Mouse (Mus musculus) liver, embryonic 13.5 days (tissue): ENCODE data around the gene Plbd2. TPM values are rescaled to one million over a fixed set of nuclear protein-coding genes. Genes with fewer than 3 reads are reported as not detected.

Source experiments
- ATAC-seq: fragments of 200-750 bp; cut with Nextera tagmentation; 2 replicates; pipeline ENCODE4 v1.8.0; 2017; ENCODE audit warnings: low read depth, mild to moderate bottlenecking, moderate number of reproducible peaks, moderate library complexity
- DNase-seq: peaks from one replicate; pipeline ENCODE4 v3.0.0; 2022
- H3K27ac ChIP-seq: fragments of 300-500 bp; sonication (generic); 2 replicates; pipeline ENCODE4 v1.5.1; 2015; ENCODE audit warnings: moderate library complexity, mild to moderate bottlenecking, inconsistent platforms
- H3K27me3 ChIP-seq: fragments of 300-500 bp; sonication (generic); 2 replicates; pipeline ENCODE4 v1.6.1; 2015; ENCODE audit warnings: mild to moderate bottlenecking, inconsistent platforms
- H3K36me3 ChIP-seq: fragments of 300-500 bp; sonication (generic); 2 replicates; pipeline ENCODE4 v1.6.1; 2015; ENCODE audit warnings: mild to moderate bottlenecking, inconsistent platforms
- H3K4me1 ChIP-seq: fragments of 300-500 bp; sonication (generic); replicated peaks from 2 replicates; pipeline ENCODE4 v1.6.1; 2015; ENCODE audit warnings: inconsistent platforms
- H3K4me2 ChIP-seq: fragments of 300-500 bp; sonication (generic); 2 replicates; pipeline ENCODE4 v1.6.1; 2015; ENCODE audit warnings: inconsistent platforms, mild to moderate bottlenecking, moderate library complexity
- H3K4me3 ChIP-seq: fragments of 300-500 bp; sonication (generic); replicated peaks from 2 replicates; pipeline ENCODE4 v1.5.1; 2015; ENCODE audit warnings: mild to moderate bottlenecking, inconsistent platforms
- H3K9ac ChIP-seq: fragments of 300-500 bp; sonication (generic); 2 replicates; pipeline ENCODE4 v1.6.1; 2015; ENCODE audit warnings: mild to moderate bottlenecking, inconsistent platforms
- H3K9me3 ChIP-seq: fragments of 300-500 bp; sonication (generic); replicated peaks from 2 replicates; pipeline ENCODE4 v1.6.1; 2016; ENCODE audit warnings: inconsistent platforms
- WGBS: fragments of 180-500 bp; shearing (Covaris S2); methylation state at CpG from one replicate; pipeline ENCODE4 v1.1.7; 2015; ENCODE audit not compliant: insufficient replicate concordance; 5-methylcytosine and 5-hydroxymethylcytosine counted together
- polyA plus RNA-seq: library from polyadenylated mRNA; unstranded; fragments of >200 nt; fragmentation: Nextera tagmentation; extraction: Ambion mirVana; gene quantifications from 2 replicates; pipeline ENCODE4 v1.2.1, GENCODE M21; 2015

Plbd2 gene
- polyA plus RNA-seq, 1 experiment from 2014 or later, result 17.9 TPM

DNA sequence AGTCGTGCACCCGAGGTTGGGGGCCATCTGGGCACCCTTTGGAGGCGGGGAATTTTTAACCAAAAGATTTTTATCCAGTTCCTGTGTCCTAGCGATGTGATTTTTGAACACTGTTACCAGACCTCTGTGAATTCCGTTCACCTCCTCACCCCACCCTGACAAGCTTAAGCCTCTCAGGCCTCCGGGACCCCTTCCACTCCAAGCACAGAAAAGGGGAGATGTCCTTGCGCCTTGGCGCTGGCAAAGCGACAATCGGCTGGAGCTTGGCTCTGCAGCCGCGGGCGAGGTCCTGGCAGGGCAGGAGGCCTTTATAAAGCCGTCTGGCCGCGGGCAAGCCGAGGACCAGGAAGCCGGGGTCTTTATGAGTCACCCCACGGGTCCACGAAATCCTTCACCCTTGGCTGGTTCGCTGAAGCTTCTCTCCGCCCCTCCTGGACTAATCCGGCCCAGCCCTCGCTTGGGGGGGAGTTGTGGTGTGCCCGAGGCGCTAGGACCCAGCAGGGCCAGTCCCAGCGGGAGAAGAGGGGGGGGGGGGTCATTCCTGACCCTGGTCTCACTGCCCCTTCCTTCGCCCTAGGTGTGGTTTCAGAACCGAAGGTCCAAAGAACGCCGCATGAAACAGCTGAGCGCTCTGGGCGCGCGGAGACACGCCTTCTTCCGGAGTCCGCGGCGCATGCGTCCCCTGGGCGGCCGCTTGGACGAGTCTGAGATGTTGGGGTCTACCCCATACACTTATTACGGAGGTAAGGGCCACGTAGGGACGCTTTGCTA is 67.5 kb downstream of the Plbd2 start:
- DNase-seq (no peak), ATAC-seq (no peak)
- peaks cover 6% of the 10 kb centered on the region for H3K4me1 ChIP-seq
- H3K9me3 ChIP-seq, result no peaks in the 10 kb centered on the region
- no peaks in the 10 kb centered on the region for H3K36me3 ChIP-seq
- no peak overlapping the region for H3K27ac ChIP-seq
- H3K27me3 ChIP-seq, result peaks cover 100% of the 10 kb centered on the region
- peak overlapping the region; percentile 38 for H3K4me3 ChIP-seq
- peak overlapping the region; percentile 51 for H3K4me2 ChIP-seq
- H3K9ac ChIP-seq, result no peak overlapping the region
- WGBS, result under 1% methylated on average over 47 of the region's 47 CpGs

DNA sequence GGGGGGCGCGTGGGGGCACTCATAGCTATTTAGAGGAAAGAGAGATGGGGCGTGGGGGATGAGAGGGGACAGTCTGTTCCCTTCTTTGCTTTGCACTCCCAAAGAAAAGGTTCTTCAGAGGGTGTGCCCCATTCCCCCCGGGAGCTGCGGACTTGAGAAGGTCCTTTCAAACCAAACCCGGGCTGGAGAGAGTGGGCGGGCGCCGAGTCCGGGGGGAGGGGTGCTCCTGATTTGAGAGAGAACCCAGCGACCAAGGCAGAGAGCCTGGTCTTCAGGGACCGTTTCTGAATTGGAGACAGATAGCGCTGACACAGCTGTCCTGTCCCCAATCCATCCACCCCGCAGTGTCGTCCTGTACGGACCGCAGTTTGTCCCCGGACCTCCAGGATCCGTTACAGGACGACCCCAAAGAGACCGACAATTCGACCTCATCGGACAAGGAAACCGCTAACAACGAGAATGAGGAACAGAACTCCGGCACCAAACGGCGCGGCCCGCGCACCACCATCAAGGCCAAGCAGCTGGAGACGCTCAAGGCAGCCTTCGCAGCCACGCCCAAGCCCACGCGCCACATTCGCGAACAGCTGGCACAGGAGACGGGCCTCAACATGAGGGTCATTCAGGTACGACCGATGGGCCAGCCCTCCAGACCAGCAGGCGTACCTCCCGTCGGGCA is 68.3 kb downstream of the Plbd2 start:
- WGBS, result under 1% methylated on average over 44 of the region's 44 CpGs
- H3K9me3 ChIP-seq, result no peaks in the 10 kb centered on the region
- no peak overlapping the region for H3K4me2 ChIP-seq
- DNase-seq (no peak), ATAC-seq (no peak)
- H3K27me3 ChIP-seq, result peaks cover 100% of the 10 kb centered on the region
- peaks cover 3% of the 10 kb centered on the region for H3K4me1 ChIP-seq
- H3K9ac ChIP-seq, result no peak overlapping the region
- H3K4me3 ChIP-seq, result 0 out of 2 replicates have a peak overlapping the region, but pooled peaks have one; percentile 38
- no peaks in the 10 kb centered on the region for H3K36me3 ChIP-seq
- no peak overlapping the region for H3K27ac ChIP-seq

DNA sequence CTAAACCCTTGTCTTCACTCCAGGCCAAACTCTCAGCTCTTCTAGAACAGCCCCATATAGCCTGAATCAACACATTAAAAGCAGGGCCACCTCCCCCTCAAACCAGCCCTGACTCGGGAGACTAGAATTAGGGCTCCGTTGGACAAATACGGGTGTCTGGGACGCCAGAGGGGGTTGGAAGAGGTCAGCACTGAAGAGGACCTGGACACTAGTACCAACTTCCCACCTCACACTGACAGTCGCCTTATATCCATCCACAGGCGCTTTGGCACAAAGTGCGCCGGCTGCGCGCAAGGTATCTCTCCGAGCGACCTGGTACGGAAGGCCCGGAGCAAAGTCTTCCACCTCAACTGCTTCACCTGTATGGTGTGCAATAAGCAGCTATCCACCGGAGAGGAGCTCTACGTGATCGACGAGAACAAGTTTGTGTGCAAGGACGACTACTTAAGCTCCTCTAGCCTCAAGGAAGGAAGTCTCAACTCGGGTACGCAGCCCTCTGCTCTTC is 69.1 kb downstream of the Plbd2 start:
- no peaks in the 10 kb centered on the region for H3K9me3 ChIP-seq
- H3K27me3 ChIP-seq, result peaks cover 100% of the 10 kb centered on the region
- no peaks in the 10 kb centered on the region for H3K4me1 ChIP-seq
- H3K4me3 ChIP-seq, result no peak overlapping the region
- H3K27ac ChIP-seq, result no peak overlapping the region
- no peak overlapping the region for H3K9ac ChIP-seq
- no peak for ATAC-seq
- WGBS, result 3% methylated on average over 21 of the region's 21 CpGs
- no peak overlapping the region for H3K4me2 ChIP-seq
- H3K36me3 ChIP-seq, result no peaks in the 10 kb centered on the region
- no peak for DNase-seq

Other genes with a start within 250 kb of the Plbd2 start
- gene Lhx5, start 71.9 kb downstream of the Plbd2 start, polyA plus RNA-seq, result not detected in 2 replicates
- 0.82 and 1.0 TPM in 2 replicates for gene Sdsl, start 30.8 kb downstream of the Plbd2 start, polyA plus RNA-seq
- gene Sds, start 27.1 kb downstream of the Plbd2 start, polyA plus RNA-seq, result not detected in 2 replicates
- 4.0 and 4.7 TPM in 2 replicates for gene Slc8b1, start 7.5 kb upstream of the Plbd2 start, polyA plus RNA-seq
- 21.4 and 22.7 TPM in 2 replicates for gene Tpcn1, start 85.0 kb upstream of the Plbd2 start, polyA plus RNA-seq
- gene Iqcd, start 85.4 kb upstream of the Plbd2 start, polyA plus RNA-seq, result 1.8 and 1.9 TPM in 2 replicates
- gene Rita1, start 109.0 kb upstream of the Plbd2 start, polyA plus RNA-seq, result 5.7 and 6.5 TPM in 2 replicates
- gene Ddx54, start 109.1 kb upstream of the Plbd2 start, polyA plus RNA-seq, result 22.9 and 26.0 TPM in 2 replicates
- gene Cfap73, start 130.6 kb upstream of the Plbd2 start, polyA plus RNA-seq, result not detected in 2 replicates
- 0.18 and 0.22 TPM in 2 replicates for gene Rasal1, start 145.2 kb upstream of the Plbd2 start, polyA plus RNA-seq
- 0.21 and 0.53 TPM in 2 replicates for gene Dtx1, start 208.3 kb upstream of the Plbd2 start, polyA plus RNA-seq
- gene Oas2, start 246.2 kb upstream of the Plbd2 start, polyA plus RNA-seq, result 0.25 and 0.34 TPM in 2 replicates